Mouse (Mus musculus) embryonic facial prominence, embryonic 15.5 days (tissue): ENCODE measurements around the gene Tmem145. TPM values are rescaled to one million over a fixed set of nuclear protein-coding genes. Genes with fewer than 3 reads are reported as not detected.

Experiments used
- ATAC-seq: fragments of 200-750 bp; cut with Nextera tagmentation; 2 replicates; pipeline ENCODE4 v1.8.0; 2017; ENCODE audit warnings: low read depth, moderate TSS enrichment; ENCODE audit not compliant: insufficient number of reproducible peaks, low FRiP score, low TSS enrichment
- H3K27ac ChIP-seq: fragments of 300-500 bp; sonication (generic); replicated peaks from 2 replicates; pipeline ENCODE4 v1.5.1; 2015; ENCODE audit warnings: mild to moderate bottlenecking, inconsistent platforms
- H3K27me3 ChIP-seq: fragments of 300-500 bp; sonication (generic); 2 replicates; pipeline ENCODE4 v1.6.1; 2015; ENCODE audit warnings: inconsistent platforms
- H3K36me3 ChIP-seq: fragments of 300-500 bp; sonication (generic); 2 replicates; pipeline ENCODE4 v1.6.1; 2015; ENCODE audit warnings: mild to moderate bottlenecking, inconsistent platforms
- H3K4me1 ChIP-seq: fragments of 300-500 bp; sonication (generic); 2 replicates; pipeline ENCODE4 v1.6.1; 2015; ENCODE audit warnings: inconsistent platforms
- H3K4me2 ChIP-seq: fragments of 300-500 bp; sonication (generic); replicated peaks from 2 replicates; pipeline ENCODE4 v1.6.1; 2015; ENCODE audit warnings: mild to moderate bottlenecking, inconsistent platforms
- H3K4me3 ChIP-seq: fragments of 300-500 bp; sonication (generic); replicated peaks from 2 replicates; pipeline ENCODE4 v1.5.1; 2015; ENCODE audit warnings: mild to moderate bottlenecking, inconsistent platforms
- H3K9ac ChIP-seq: fragments of 300-500 bp; sonication (generic); 2 replicates; pipeline ENCODE4 v1.6.1; 2015; ENCODE audit warnings: inconsistent platforms
- H3K9me3 ChIP-seq: fragments of 300-500 bp; sonication (generic); replicated peaks from 2 replicates; pipeline ENCODE4 v1.6.1; 2016; ENCODE audit warnings: inconsistent platforms
- WGBS: fragments of 180-500 bp; shearing (Covaris S2); methylation state at CpG from one replicate; pipeline ENCODE4 v1.1.7; 2015; 5-methylcytosine and 5-hydroxymethylcytosine counted together
- polyA plus RNA-seq: library from polyadenylated mRNA; unstranded; fragments of >200 nt; fragmentation: Nextera tagmentation; extraction: Ambion mirVana; gene quantifications from 2 replicates; pipeline ENCODE4 v1.2.1, GENCODE M21; 2015

Tmem145 gene
- polyA plus RNA-seq, 1 experiment from 2014 or later, result 1.8 TPM

GRCm38 (mm10) chr7:25269545-25270271 lies 36.2 kb upstream of the Tmem145 start:
- H3K4me2 ChIP-seq, result peak overlapping the region; percentile 61
- H3K36me3 ChIP-seq, result peaks cover 29% of the 10 kb centered on the region
- WGBS, result 74% methylated on average over 8 of the region's 8 CpGs
- H3K4me1 ChIP-seq, result peaks cover 40% of the 10 kb centered on the region
- H3K27ac ChIP-seq, result peak overlapping the region; percentile 87; the same call in 1 of the 2 replicates
- no peaks in the 10 kb centered on the region for H3K27me3 ChIP-seq
- peak overlapping the region; percentile 74 for H3K4me3 ChIP-seq
- ATAC-seq, result no peak
- peak overlapping the region; percentile 82 for H3K9ac ChIP-seq
- no peaks in the 10 kb centered on the region for H3K9me3 ChIP-seq

GRCm38 (mm10) chr7:25270652-25271633 lies 35.0 kb upstream of the Tmem145 start:
- H3K9me3 ChIP-seq, result no peaks in the 10 kb centered on the region
- no peak overlapping the region for H3K9ac ChIP-seq
- no peak for ATAC-seq
- 88% methylated on average over 35 of the region's 35 CpGs for whole genome bisulfite sequencing
- no peak overlapping the region for H3K4me3 ChIP-seq
- peaks cover 53% of the 10 kb centered on the region for H3K4me1 ChIP-seq
- no peak overlapping the region for H3K27ac ChIP-seq
- no peaks in the 10 kb centered on the region for H3K27me3 ChIP-seq
- H3K4me2 ChIP-seq, result no peak overlapping the region
- peaks cover 29% of the 10 kb centered on the region for H3K36me3 ChIP-seq

GRCm38 (mm10) chr7:25271651-25272444 lies 34.1 kb upstream of the Tmem145 start:
- Histone ChIP-seq H3K4me1 (peaks cover 61% of the 10 kb centered on the region), H3K9me3 (no peaks in the 10 kb centered on the region)

GRCm38 (mm10) chr7:25272445-25273258 lies 33.3 kb upstream of the Tmem145 start:
- Histone ChIP-seq H3K9ac (no peak overlapping the region), H3K27me3 (no peaks in the 10 kb centered on the region), H3K36me3 (peaks cover 29% of the 10 kb centered on the region), H3K4me1 (peaks cover 67% of the 10 kb centered on the region), H3K27ac (no peak overlapping the region), H3K4me3 (no peak overlapping the region), H3K9me3 (no peaks in the 10 kb centered on the region), H3K4me2 (no peak overlapping the region)
- 86% methylated on average over 38 of the region's 38 CpGs for WGBS
- no peak for ATAC-seq

More at GRCm38 (mm10) chr7:25271651-25272444, 34.1 kb upstream of the Tmem145 start:
- ATAC-seq, result no peak
- Histone ChIP-seq H3K27ac (no peak overlapping the region), H3K9ac (no peak overlapping the region), H3K4me2 (no peak overlapping the region), H3K27me3 (no peaks in the 10 kb centered on the region), H3K4me3 (no peak overlapping the region), H3K36me3 (peaks cover 29% of the 10 kb centered on the region)
- WGBS, result 89% methylated on average over 30 of the region's 30 CpGs

GRCm38 (mm10) chr7:25273259-25274241 lies 32.4 kb upstream of the Tmem145 start:
- 89% methylated on average over 22 of the region's 22 CpGs for WGBS
- Histone ChIP-seq H3K4me1 (peaks cover 71% of the 10 kb centered on the region), H3K27ac (no peak overlapping the region), H3K4me3 (no peak overlapping the region), H3K27me3 (no peaks in the 10 kb centered on the region), H3K9me3 (no peaks in the 10 kb centered on the region), H3K36me3 (peaks cover 29% of the 10 kb centered on the region), H3K9ac (no peak overlapping the region), H3K4me2 (no peak overlapping the region)
- no peak for ATAC-seq

- WGBS, result 39% methylated on average over 5 of the region's 5 CpGs
- Histone ChIP-seq H3K4me3 (no peak overlapping the region), H3K9me3 (no peaks in the 10 kb centered on the region), H3K27ac (peak overlapping the region; percentile 29), H3K9ac (no peak overlapping the region), H3K27me3 (no peaks in the 10 kb centered on the region), H3K4me2 (no peak overlapping the region), H3K36me3 (peaks cover 29% of the 10 kb centered on the region), H3K4me1 (peaks cover 63% of the 10 kb centered on the region)
- ATAC-seq, result no peak
These were observed 31.3 kb upstream of the Tmem145 start for GRCm38 (mm10) chr7:25274571-25274970.

- peaks cover 63% of the 10 kb centered on the region for H3K4me1 ChIP-seq
- no peak for ATAC-seq
- peak overlapping the region; percentile 29 for H3K27ac ChIP-seq
- no peak overlapping the region for H3K4me2 ChIP-seq
- 80% methylated on average over 3 of the region's 3 CpGs for WGBS
- H3K9ac ChIP-seq, result no peak overlapping the region
- no peaks in the 10 kb centered on the region for H3K27me3 ChIP-seq
- H3K4me3 ChIP-seq, result no peak overlapping the region
- no peaks in the 10 kb centered on the region for H3K9me3 ChIP-seq
- H3K36me3 ChIP-seq, result peaks cover 29% of the 10 kb centered on the region
These were observed 30.9 kb upstream of the Tmem145 start for GRCm38 (mm10) chr7:25274996-25275395.

- no peak for ATAC-seq
- Histone ChIP-seq H3K36me3 (peaks cover 29% of the 10 kb centered on the region), H3K9me3 (no peaks in the 10 kb centered on the region), H3K27ac (peak overlapping the region; percentile 100), H3K4me1 (peaks cover 64% of the 10 kb centered on the region), H3K9ac (no peak overlapping the region), H3K4me2 (no peak overlapping the region), H3K27me3 (no peaks in the 10 kb centered on the region), H3K4me3 (no peak overlapping the region)
- WGBS, result 29% methylated on average over 9 of the region's 9 CpGs
These were observed 30.2 kb upstream of the Tmem145 start for GRCm38 (mm10) chr7:25275555-25276298.

- ATAC-seq, result no peak
- Histone ChIP-seq H3K9ac (peak overlapping the region; percentile 37; the same call in 1 of the 2 replicates), H3K4me3 (peak overlapping the region; percentile 86), H3K9me3 (no peaks in the 10 kb centered on the region), H3K36me3 (peaks cover 15% of the 10 kb centered on the region), H3K27me3 (no peaks in the 10 kb centered on the region), H3K4me1 (peaks cover 74% of the 10 kb centered on the region), H3K27ac (peak overlapping the region; percentile 100), H3K4me2 (peak overlapping the region; percentile 80)
- 66% methylated on average over 4 of the region's 4 CpGs for WGBS
These were observed 28.5 kb upstream of the Tmem145 start for GRCm38 (mm10) chr7:25277405-25277804.
